Mouse (Mus musculus): ENCODE results near the gene Brd4. TPM values are rescaled to one million over a fixed set of nuclear protein-coding genes. Genes with fewer than 3 reads are reported as not detected.

Gene Brd4
- polyA plus RNA-seq, 1 experiment from 2014 or later, result 98.2 TPM

DNA sequence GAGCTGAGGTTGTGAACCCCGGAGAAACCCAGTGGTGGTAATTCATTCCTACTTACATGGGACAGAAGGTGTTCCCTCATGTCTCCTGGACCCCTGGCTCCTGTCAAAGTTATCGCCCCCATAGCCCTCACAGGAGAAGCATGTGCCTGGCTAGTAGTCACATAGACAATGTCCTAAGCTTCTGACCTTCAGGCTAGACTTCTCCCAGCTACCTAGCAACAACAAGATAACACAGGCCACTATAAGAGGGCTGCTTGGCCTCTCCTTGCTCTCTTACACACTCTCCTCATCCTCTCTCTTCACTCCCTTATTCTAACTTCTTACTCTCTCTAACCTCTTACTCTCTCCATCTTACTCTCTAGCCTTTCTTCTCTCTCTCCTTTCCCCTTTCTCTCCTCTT is 27.1 kb downstream of the Brd4 start:
- Histone ChIP-seq H3K27ac (no peak overlapping the region), H3K27me3 (no peaks in the 10 kb centered on the region), H3K9ac (replicated peaks) (no peak overlapping the region), H3K4me3 (replicated peaks) (no peak overlapping the region), H3K4me1 (replicated peaks) (peaks cover 5% of the 10 kb centered on the region; the same call in 1 of the 2 replicates), H3K36me3 (peaks cover 9% of the 10 kb centered on the region; the same call in 1 of the 2 replicates), H3K9me3 (no peaks in the 10 kb centered on the region), H3K4me2 (no peak overlapping the region)
- WGBS, result 87% methylated on average over 2 of the region's 2 CpGs
- ATAC-seq (ENCODE audit: insufficient number of reproducible peaks, insufficient read depth, low FRiP score, low TSS enrichment, low read depth), result no peak

DNA sequence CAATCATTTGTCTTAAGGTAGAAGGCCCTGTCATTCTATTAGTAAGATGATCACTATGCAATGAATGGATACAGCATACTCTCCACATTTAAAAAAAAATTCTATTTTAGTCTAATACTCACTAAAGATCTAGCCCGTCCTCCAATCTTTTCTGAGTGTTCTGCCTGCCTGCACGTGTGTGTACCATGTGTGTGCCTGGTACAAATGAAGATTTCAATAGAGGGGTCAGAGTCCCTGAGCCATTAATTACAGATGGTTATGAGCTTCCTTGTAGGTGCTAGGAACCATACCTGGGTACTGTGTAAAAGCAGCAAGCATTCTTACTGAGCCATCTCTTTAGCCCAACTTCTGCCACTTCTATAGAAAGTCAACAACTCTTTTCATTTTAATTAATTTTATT is 27.6 kb downstream of the Brd4 start:
- WGBS, result 76% methylated on average over 2 of the region's 2 CpGs
- Histone ChIP-seq H3K4me1 (replicated peaks) (peaks cover 5% of the 10 kb centered on the region; the same call in 1 of the 2 replicates), H3K27ac (no peak overlapping the region), H3K4me2 (no peak overlapping the region), H3K9me3 (no peaks in the 10 kb centered on the region), H3K9ac (replicated peaks) (no peak overlapping the region), H3K36me3 (peaks cover 9% of the 10 kb centered on the region; the same call in 1 of the 2 replicates), H3K4me3 (replicated peaks) (no peak overlapping the region), H3K27me3 (no peaks in the 10 kb centered on the region)
- ATAC-seq (ENCODE audit: insufficient number of reproducible peaks, insufficient read depth, low FRiP score, low TSS enrichment, low read depth), result no peak

DNA sequence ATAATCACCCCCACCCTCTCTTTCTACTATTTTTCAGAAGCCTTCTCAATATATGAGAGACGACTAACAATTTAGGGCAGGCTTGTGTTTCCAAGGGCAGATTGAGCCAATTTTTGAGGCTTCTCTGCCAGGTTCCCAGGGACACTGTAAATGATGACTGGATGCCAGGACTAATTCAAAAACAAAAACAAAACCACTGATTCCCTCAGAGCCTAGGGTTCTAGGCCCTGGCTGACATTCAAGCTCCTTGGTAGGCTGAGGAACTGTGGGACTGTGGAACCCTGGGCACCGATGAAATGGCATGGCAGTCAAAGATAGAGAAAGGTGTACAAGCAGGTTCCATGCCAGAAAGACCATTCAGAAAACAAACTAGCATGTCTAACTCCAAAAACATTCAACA is 31.3 kb downstream of the Brd4 start:
- no peak overlapping the region for H3K27ac ChIP-seq
- no peaks in the 10 kb centered on the region for H3K27me3 ChIP-seq
- H3K4me1 ChIP-seq (replicated peaks), result peaks cover 5% of the 10 kb centered on the region; the same call in 1 of the 2 replicates
- no peak overlapping the region for H3K4me2 ChIP-seq
- WGBS, result 100% methylated on average over 2 of the region's 2 CpGs
- no peaks in the 10 kb centered on the region for H3K9me3 ChIP-seq
- H3K36me3 ChIP-seq, result peaks cover 14% of the 10 kb centered on the region; the same call in 1 of the 2 replicates
- no peak overlapping the region for H3K9ac ChIP-seq (replicated peaks)
- no peak for ATAC-seq (ENCODE audit: insufficient number of reproducible peaks, insufficient read depth, low FRiP score, low TSS enrichment, low read depth)
- no peak overlapping the region for H3K4me3 ChIP-seq (replicated peaks)

DNA sequence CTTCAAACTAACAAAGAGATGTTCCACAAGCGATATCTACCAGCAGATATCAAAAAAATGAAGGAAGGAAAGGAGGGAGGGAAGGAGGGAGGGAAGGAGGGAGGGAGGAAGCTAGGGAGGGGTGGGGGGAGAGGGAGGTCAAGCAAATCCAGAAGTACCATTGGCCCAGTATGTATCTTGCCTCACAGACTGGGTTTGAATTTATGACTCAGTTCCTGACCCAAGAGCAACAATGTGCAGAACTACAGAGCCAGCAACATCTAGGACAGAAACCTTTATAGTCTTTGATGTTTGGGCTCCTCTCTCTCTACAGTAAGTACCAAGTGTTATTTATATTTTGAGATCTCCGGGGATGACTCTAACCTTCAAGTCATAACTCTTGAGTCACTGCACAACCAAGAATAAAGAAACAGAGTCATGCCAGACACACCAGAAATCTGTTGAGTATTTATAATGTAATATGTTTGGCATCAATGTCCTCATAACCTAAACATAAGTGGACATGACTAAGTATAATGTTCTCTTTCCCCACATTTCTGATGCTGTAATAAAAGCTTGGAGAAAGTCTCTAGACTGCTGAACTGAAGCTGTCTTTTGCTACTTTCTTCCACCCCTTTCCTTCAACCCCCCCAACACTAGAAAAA is 32.6 kb downstream of the Brd4 start:
- no peak overlapping the region for H3K4me3 ChIP-seq (replicated peaks)
- H3K27ac ChIP-seq, result no peak overlapping the region
- H3K36me3 ChIP-seq, result peaks cover 14% of the 10 kb centered on the region; the same call in 1 of the 2 replicates
- 92% methylated on average over 2 of the region's 2 CpGs for WGBS
- H3K4me1 ChIP-seq (replicated peaks), result no peaks in the 10 kb centered on the region
- ATAC-seq (ENCODE audit: insufficient number of reproducible peaks, insufficient read depth, low FRiP score, low TSS enrichment, low read depth), result no peak
- no peaks in the 10 kb centered on the region for H3K9me3 ChIP-seq
- no peaks in the 10 kb centered on the region for H3K27me3 ChIP-seq
- no peak overlapping the region for H3K4me2 ChIP-seq
- H3K9ac ChIP-seq (replicated peaks), result no peak overlapping the region

DNA sequence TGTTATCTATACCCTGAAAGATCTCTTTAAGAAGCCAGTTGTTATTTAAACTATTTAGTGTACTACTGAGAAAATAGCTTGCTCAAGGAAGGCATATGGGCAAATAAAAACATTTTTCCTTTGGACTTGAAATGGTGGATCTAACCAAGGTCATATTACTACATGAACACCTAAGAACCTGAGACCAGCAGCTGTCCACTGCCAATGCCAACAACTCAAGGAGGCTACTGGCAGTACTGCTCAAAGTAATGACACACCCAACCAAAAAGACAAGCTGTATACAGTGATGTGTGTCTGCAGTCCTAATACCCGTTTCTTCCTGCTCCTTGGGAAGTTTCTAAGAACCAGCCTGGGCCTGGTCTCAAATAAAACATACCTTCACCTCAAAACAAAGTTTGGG is 34.5 kb downstream of the Brd4 start:
- no peak overlapping the region for H3K4me3 ChIP-seq (replicated peaks)
- H3K9me3 ChIP-seq, result no peaks in the 10 kb centered on the region
- no peaks in the 10 kb centered on the region for H3K27me3 ChIP-seq
- no peaks in the 10 kb centered on the region; the same call in 1 of the 2 replicates for H3K4me1 ChIP-seq (replicated peaks)
- no peak overlapping the region for H3K9ac ChIP-seq (replicated peaks)
- whole genome bisulfite sequencing, result 88% methylated on average over 1 of the region's 1 CpGs
- no peak overlapping the region for H3K4me2 ChIP-seq
- H3K27ac ChIP-seq, result no peak overlapping the region
- H3K36me3 ChIP-seq, result peaks cover 14% of the 10 kb centered on the region; the same call in 1 of the 2 replicates
- ATAC-seq (ENCODE audit: insufficient number of reproducible peaks, insufficient read depth, low FRiP score, low TSS enrichment, low read depth), result no peak

DNA sequence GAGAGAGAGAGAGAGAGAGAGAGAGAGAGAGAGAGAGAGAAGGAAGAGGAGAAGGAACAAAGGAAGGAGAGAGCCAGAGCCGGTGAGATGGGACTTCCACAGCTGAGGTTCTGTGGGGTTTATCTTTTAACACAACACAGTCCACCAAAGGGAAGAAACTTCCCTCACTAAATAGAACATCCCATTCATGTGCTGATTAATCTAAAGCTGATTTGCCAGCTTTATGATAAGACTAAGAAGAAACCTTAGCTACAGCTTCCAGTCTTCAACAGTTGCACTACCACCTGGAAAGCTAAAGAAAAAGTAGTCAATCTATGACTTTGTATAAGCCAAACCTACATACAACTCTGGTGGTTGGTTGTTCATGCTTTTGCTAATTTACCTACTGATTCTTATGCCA is 36.3 kb downstream of the Brd4 start:
- no peaks in the 10 kb centered on the region; the same call in 1 of the 2 replicates for H3K4me1 ChIP-seq (replicated peaks)
- H3K9me3 ChIP-seq, result no peaks in the 10 kb centered on the region
- no peaks in the 10 kb centered on the region for H3K27me3 ChIP-seq
- no peak overlapping the region for H3K9ac ChIP-seq (replicated peaks)
- ATAC-seq (ENCODE audit: insufficient number of reproducible peaks, insufficient read depth, low FRiP score, low TSS enrichment, low read depth), result no peak
- WGBS, result 100% methylated on average over 1 of the region's 1 CpGs
- no peak overlapping the region for H3K27ac ChIP-seq
- H3K4me3 ChIP-seq (replicated peaks), result no peak overlapping the region
- H3K36me3 ChIP-seq, result peaks cover 12% of the 10 kb centered on the region; the same call in 1 of the 2 replicates
- no peak overlapping the region for H3K4me2 ChIP-seq

DNA sequence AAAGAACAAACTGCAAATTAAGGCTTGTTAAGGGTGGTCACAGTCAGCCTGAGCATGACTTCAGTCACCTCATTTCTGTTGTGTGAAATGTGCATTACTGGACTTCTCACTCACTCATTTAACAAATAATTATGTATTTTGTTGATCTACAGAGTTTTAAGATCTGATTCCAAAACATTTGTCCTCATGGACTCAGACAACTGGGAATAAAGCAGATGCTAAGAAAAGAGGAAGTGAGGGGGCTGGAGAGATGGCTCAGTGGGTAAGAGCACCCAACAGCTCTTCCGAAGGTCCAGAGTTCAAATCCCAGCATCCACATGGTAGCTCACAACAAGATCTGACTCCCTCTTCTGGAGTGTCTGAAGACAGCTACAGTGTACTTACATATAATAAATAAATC is 36.9 kb downstream of the Brd4 start:
- Histone ChIP-seq H3K9me3 (no peaks in the 10 kb centered on the region), H3K9ac (replicated peaks) (no peak overlapping the region), H3K27me3 (no peaks in the 10 kb centered on the region), H3K4me2 (no peak overlapping the region), H3K4me3 (replicated peaks) (no peak overlapping the region), H3K27ac (no peak overlapping the region), H3K4me1 (replicated peaks) (no peaks in the 10 kb centered on the region; the same call in 1 of the 2 replicates), H3K36me3 (peaks cover 7% of the 10 kb centered on the region; the same call in 1 of the 2 replicates)
- ATAC-seq (ENCODE audit: insufficient number of reproducible peaks, insufficient read depth, low FRiP score, low TSS enrichment, low read depth), result no peak
- 95% methylated on average over 1 of the region's 1 CpGs for WGBS

DNA sequence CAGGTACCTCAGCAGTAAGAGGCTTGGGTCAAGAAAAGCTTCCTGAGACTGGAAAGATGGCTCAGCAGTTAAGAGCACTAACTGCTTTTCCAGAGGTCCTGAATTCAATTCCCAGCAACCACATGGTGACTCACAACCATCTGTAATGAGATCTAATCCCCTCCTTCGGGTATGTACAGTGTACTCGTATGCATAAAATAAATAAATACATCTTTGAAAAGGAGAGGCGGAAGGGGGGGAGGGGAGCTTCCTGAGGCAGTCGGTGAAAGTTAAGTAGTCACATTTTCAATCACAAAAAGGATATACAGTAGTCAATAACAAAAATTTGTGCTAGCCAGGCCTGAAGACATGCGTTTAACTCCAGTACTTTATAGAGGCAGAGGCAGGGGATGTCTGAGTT is 38.4 kb downstream of the Brd4 start:
- Histone ChIP-seq H3K9ac (replicated peaks) (no peak overlapping the region), H3K9me3 (no peaks in the 10 kb centered on the region), H3K27ac (no peak overlapping the region), H3K4me1 (replicated peaks) (no peaks in the 10 kb centered on the region; the same call in 1 of the 2 replicates), H3K4me3 (replicated peaks) (no peak overlapping the region), H3K36me3 (peaks cover 12% of the 10 kb centered on the region; the same call in 1 of the 2 replicates), H3K27me3 (no peaks in the 10 kb centered on the region), H3K4me2 (no peak overlapping the region)
- ATAC-seq (ENCODE audit: insufficient number of reproducible peaks, insufficient read depth, low FRiP score, low TSS enrichment, low read depth), result no peak
- WGBS, result 77% methylated on average over 5 of the region's 5 CpGs

DNA sequence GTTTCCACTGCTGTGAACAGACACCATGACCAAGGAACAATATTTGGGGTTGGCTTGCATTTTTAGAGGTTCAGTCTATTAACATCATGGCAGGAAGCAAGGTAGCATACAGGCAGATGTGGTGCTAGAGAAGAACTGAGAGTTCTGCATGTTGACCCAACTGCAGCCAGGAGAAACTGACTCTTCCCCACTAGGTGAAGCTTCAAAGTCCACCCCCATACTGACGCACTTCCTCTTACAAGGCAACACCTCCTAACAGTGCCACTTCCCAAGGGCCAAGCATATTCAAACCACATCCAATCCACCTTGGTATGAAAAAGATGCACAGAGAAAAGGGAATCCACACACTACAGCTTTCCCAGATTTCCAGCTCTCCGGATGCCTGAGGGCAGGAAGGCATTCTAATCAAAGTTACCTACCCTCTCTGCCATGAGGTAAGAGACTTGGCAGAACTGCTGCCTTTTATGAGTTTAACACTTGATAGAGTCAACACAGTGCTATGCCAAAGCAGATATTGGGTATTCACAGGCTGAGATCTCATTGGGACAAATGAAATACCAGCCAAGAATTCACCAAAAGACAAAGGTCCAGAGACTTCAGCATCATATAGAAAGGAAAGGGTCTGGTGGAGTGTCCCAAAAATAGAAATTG is 43.5 kb downstream of the Brd4 start:
- Histone ChIP-seq H3K27me3 (no peaks in the 10 kb centered on the region), H3K9ac (replicated peaks) (no peak overlapping the region), H3K27ac (no peak overlapping the region), H3K4me1 (replicated peaks) (peaks cover 7% of the 10 kb centered on the region), H3K4me3 (replicated peaks) (no peak overlapping the region), H3K36me3 (peaks cover 27% of the 10 kb centered on the region), H3K4me2 (no peak overlapping the region), H3K9me3 (no peaks in the 10 kb centered on the region)
- 96% methylated on average over 2 of the region's 2 CpGs for WGBS
- ATAC-seq (ENCODE audit: insufficient number of reproducible peaks, insufficient read depth, low FRiP score, low TSS enrichment, low read depth), result no peak

DNA sequence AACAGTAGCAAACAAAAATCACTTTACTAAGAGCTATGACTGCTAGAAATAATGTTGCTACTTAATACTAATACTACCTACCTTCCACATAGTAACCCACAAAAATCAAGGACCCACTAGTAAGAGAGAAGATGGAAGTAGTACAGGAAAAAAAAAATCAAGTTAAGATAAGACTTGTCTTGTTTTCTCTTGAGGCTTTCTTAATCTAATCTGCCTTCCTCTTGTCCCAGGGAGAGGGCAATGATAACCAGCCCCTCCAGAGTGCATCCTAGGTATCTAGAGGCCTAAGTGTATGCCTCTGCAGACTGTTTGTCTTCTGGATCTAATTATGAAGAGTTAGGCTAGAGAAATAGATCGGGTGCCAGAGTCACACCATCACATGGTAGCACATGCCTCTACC is 45.9 kb downstream of the Brd4 start:
- H3K36me3 ChIP-seq, result peaks cover 27% of the 10 kb centered on the region
- no peaks in the 10 kb centered on the region for H3K9me3 ChIP-seq
- no peak overlapping the region for H3K4me2 ChIP-seq
- H3K4me3 ChIP-seq (replicated peaks), result no peak overlapping the region
- H3K27me3 ChIP-seq, result no peaks in the 10 kb centered on the region
- peaks cover 12% of the 10 kb centered on the region for H3K4me1 ChIP-seq (replicated peaks)
- no peak overlapping the region for H3K9ac ChIP-seq (replicated peaks)
- 42% methylated on average over 1 of the region's 1 CpGs for WGBS
- ATAC-seq (ENCODE audit: insufficient number of reproducible peaks, insufficient read depth, low FRiP score, low TSS enrichment, low read depth), result no peak
- H3K27ac ChIP-seq, result no peak overlapping the region

DNA sequence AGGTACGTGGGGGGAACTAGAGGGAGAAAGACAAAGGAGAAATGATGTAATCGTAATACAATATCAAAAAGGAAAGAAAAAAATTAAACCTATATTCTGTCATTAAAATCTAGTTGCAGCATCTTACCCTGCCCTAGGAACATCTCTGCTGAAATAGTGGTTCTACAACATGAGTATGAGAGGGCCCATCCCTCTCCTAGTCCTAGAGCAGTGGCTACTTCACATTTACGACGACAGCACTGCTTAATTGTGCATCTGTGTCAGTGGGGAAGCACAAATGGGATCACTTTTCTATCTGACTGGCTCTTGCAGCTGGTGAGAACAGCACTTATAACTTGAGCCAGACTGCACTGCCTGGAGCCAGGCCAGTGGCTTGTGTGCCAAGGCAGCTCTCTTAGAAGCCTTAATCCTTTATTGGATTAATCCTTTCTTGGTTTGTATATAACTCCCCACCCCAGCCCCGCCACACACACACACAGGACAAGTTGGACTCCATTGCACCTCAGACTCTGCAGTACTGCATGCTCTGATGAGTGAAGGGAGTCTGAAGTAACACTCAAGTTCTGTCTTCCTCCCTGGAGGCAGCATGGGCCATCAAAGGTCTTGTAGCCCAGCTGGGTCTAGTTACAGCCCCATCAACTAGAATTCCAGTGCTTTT is 48.9 kb downstream of the Brd4 start:
- H3K4me1 ChIP-seq (replicated peaks), result peaks cover 12% of the 10 kb centered on the region
- WGBS, result 64% methylated on average over 5 of the region's 5 CpGs
- H3K4me3 ChIP-seq (replicated peaks), result no peak overlapping the region
- no peak overlapping the region for H3K9ac ChIP-seq (replicated peaks)
- peaks cover 15% of the 10 kb centered on the region for H3K36me3 ChIP-seq
- no peak overlapping the region for H3K27ac ChIP-seq
- no peak for ATAC-seq (ENCODE audit: insufficient number of reproducible peaks, insufficient read depth, low FRiP score, low TSS enrichment, low read depth)
- no peak overlapping the region for H3K4me2 ChIP-seq
- no peaks in the 10 kb centered on the region for H3K27me3 ChIP-seq
- no peaks in the 10 kb centered on the region for H3K9me3 ChIP-seq

All from limb, embryonic 12.5 days (tissue).